Mouse (Mus musculus) right cerebral cortex, postnatal 14 days (tissue): ENCODE data around the gene Trabd2b.

Source experiments
- DNase-seq: peaks from one replicate; pipeline ENCODE4 v3.0.0; 2022

The Trabd2b gene

GRCm38 (mm10) chr4:114406355-114407101, at the start of gene Trabd2b:
Trabd2b (plus strand) TSS chr4:114406724.
- no peak for DNase-seq

GRCm38 (mm10) chr4:114357420-114357819, 49.1 kb upstream of the Trabd2b start:
- no peak for DNase-seq

DNA sequence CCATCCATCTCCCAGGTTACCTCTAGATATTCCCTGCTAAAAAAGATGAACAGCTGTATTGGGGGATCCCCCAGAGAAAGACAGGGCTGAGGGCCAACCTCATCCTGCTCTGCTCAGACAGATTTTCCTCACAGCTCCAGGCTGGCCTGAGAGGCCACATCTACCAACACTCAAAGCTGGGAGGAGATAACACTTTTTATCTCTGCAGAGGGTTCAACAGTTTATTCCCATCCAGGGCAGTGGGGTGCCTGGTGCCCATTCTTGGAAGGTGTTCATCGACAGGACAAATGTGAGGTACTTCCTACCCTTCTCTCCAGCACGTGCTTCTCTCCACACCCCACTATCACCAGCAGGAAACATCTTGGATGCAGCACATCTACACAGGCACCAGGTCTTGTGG, 47.6 kb upstream of the Trabd2b start:
- no peak for DNase-seq

GRCm38 (mm10) chr4:114359818-114360217, 46.7 kb upstream of the Trabd2b start:
- no peak for DNase-seq

GRCm38 (mm10) chr4:114361336-114361735, 45.2 kb upstream of the Trabd2b start:
- no peak for DNase-seq

DNA sequence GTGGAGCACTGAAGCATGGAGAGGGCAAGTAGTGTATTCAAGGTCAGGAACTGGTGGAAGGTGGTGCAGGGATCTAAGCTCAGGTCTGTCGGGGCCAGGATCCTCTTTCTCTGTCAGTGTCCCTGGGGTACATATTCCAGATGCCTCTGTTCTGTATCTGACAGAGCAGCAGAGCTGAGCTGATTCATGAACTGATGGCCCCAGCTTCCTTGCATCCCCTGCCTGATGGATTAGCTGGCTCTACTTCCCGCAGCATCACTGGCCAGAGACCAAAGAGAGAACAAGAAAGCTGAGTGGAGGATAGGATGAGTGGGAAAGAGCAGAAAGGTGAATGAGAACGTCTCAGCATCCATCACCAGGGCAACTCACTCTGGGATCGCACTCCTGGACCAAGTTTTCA, 41.5 kb upstream of the Trabd2b start:
- no peak for DNase-seq

- no peak for DNase-seq
Measured at GRCm38 (mm10) chr4:114365595-114365994, 40.9 kb upstream of the Trabd2b start.

DNA sequence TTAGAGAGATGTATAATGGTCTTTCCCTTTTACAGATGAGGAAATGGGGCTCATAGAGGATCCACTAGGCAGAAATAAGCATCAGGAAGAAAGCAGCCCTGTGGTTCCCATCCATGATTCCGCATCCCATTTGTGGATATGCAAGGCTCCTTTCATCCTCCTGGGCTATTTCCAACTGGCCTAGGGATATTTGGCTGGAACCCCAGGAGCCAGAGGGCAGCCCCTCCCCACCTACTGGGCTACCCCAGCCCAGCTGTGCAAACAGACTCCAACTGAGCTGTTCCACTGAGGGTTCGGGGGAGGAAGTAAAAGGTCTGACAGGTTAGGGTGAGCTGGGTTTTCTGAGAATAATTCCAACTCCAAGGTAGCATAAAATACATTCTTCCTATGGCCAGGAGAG, 39.5 kb upstream of the Trabd2b start:
- no peak for DNase-seq

DNA sequence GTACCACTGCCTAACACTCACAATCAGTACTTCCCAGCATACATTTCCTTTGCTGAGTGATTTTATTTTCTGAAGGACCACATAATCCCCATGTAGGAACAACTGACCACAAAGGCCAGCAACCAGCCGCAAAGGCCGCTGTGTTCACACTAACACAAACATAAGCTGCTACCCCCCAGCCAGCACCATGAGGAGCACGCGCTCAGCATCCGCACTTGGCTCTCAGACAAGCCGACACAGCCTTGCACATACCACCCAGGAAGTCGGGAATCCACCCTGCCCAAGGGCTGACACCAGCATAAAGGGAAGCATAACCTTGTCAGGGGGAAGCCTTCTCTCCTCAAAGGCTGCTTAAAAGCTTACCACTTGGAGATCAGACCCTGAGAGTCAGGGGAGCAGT, 38.7 kb upstream of the Trabd2b start:
- DNase-seq = no peak

GRCm38 (mm10) chr4:114369591-114369990, 36.9 kb upstream of the Trabd2b start:
- DNase-seq = no peak

DNA sequence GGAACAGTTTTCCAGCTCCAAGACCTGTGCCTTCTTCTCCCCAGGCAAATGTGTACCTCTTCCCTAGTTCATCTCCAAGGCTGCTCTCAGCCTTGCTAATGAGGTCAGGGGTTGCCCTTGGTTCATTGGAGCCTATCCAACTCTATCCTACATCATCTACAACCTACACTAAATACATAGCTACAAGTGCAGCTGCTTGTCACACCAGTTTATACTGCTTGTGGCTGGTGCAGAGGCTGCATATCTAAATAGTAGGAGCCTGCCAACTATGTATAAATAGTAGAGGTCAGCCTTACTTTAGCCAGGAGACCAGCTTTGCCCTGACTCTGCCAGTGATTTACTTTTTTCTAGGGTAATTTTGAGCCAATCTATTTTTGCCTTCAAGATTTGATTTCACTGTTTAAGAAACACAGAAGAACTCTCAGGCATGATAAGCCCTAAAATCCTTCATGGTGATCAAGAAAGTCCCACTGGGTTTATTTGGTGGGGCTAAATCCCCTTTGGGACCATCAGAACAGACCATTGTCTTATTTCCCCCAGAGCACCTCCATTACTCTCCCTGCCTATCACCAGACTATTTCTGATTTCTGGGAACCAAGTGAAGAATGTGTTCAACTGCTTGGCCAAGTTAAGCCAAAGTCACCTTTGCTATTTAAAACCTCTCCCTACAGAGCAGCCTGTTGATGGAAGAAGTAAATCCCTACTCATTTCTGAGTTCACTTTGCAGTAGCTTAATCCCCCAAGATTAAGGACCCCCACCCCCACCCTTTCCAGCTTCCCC, 35.4 kb upstream of the Trabd2b start:
- DNase-seq = no peak

GRCm38 (mm10) chr4:114372699-114373098, 33.8 kb upstream of the Trabd2b start:
- peak; percentile 9 for DNase-seq

DNA sequence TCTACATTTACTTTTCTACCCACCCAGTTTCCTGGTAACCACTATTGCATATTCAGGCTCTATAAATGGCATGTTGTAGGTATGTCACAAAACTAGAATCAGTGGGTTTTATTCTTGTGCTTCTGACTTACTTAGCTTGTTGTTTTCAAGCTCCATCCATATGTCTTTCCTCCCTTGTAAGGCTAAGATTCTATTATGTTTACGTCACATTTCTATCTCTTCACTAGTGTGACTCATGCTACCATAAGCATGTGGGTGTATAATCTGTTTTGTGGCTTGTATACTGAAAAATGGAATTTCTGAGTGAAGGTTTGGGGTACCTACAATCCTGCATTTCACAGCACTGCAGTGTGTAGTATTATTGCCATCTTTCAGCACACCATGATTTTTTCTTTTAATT, 32.2 kb upstream of the Trabd2b start:
- DNase-seq = no peak

DNA sequence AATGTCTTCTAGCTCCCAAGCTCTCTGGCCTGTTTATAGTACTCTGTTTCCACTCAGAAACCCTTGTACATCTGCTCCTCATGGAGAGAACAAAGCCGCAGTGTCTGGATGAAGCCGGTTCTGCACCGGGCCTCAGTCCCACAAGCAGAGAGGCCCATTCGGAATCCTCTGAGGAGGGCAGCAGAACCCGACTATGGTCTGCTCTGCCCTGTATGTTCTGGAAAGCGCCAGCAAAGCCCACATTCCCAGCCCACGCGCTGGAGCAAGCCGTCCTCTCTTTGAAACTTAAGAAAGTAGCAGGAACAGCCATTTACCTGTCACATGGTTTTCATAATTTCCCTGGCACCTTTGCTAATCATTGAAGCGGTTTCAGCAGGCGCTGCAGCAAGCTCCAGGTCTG, 29.0 kb upstream of the Trabd2b start:
- no peak for DNase-seq

GRCm38 (mm10) chr4:114378512-114378911, 28.0 kb upstream of the Trabd2b start:
- no peak for DNase-seq

DNA sequence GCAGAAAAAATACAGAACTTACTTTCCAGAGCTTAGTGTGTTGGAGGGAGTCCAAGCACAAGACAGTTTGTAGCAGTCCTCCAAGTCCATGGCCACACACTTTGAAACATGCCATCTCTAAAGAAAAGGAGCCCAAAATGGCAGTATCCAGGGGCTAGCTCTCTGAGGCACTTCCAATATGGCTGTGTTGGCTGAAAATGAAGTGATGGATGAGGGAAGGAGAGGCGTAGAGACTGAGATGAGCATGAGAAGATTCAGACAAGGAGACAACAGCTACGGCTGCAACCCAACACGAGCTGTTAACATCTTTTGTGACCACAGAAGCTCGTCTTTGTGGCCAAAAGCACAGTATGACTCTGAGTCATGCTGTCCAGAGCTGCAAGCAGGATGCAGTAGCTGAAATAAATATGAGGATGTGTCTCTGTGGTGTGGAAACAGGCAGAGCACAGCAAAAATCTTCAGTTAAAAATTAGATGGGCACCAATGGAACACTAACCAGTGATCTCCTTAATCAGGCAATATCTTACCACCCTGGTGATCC, 27.0 kb upstream of the Trabd2b start:
- no peak for DNase-seq

GRCm38 (mm10) chr4:114382627-114383026, 23.9 kb upstream of the Trabd2b start:
- DNase-seq = no peak

DNA sequence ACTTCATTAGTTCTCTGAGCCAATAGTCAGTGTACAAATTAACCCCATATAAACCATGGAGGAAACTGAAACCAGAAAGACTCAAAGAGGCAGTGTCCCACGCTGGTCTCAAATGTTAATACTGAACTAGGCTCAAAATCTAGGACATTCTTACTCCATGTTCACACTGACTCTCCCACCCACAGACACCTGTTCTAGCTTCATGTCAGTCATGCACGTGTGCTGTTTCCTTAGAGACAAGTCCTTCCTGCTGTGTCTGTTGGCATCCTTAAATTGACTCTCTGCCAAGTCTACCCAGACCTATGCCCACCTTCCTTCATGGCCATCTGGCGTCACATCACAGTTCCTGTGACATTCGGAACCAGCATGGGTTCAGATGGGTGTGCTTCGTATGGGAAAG, 21.3 kb upstream of the Trabd2b start:
- DNase-seq = no peak

DNA sequence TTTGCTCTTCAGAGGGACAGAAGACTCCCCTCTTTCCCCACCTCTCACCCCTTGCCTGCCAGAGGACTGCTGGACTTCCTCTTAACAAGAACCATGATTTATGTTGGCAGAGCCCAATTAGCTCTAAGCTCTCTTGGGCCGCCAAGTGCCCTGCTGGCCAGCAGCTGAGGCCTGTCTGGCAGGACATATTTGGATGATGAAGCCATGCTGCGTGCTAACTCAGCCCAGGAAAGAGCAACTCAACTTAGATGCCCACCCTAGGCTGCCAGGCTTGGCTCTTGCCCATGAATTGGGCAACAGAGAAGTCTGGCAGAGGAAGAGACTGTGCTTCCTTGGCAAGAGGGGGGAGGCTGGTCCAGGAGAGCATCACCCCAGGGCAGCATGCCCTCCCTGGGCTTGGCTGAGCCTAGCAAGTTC, 20.1 kb upstream of the Trabd2b start:
- peak; percentile 15 for DNase-seq

DNA sequence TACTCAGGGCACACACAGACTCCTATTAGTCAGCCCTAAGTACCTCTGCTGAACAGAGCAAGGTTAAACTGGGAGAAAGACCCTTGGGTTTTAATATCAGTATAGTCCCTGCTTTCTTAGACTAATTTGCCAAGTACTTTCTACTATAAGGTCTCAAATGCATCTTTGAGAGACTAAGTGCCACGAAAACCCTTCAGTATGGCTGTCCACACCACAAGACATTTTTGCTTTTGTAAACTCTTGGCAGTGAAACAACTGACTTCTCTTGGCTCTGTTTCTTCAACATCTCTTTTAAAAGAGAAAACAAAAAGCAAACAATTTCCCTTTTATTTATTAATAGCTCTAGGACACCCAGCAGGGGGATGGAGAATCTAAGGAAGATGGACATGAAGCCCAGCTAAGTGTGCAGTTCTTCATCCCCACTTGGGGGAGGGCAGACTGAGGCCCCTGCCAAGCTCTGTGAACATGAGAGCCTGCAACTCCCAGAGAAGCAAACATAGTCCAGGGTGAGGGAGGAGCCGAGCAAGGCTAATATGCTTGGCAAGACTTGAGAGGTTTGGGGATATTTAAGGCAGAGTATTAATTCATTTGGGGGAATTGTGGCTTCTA, 18.9 kb upstream of the Trabd2b start:
- DNase-seq = no peak

GRCm38 (mm10) chr4:114388306-114388705, 18.2 kb upstream of the Trabd2b start:
- DNase-seq = no peak

DNA sequence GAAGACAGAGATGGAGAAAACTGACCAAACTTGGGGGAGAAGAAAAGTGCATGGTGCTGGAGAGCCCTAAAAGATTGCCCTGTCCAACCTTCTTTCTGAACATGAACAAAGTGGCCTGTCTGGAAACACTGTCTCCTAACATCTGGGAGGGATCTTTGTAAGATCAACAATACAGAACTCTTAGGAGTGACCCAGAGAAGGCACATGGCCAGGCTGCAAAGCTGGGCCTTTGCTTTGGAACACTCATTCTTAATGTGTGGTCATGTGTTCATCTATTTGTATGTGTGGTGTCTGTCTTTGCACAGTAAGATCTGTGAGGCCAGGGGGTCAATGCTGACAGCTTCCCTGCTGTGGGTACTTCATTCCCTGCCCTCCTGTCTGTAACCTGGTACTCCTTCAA, 16.9 kb upstream of the Trabd2b start:
- DNase-seq = no peak

- DNase-seq = peak; percentile 26
Measured at GRCm38 (mm10) chr4:114397625-114398024, 8.9 kb upstream of the Trabd2b start.

GRCm38 (mm10) chr4:114399821-114400220, 6.7 kb upstream of the Trabd2b start:
- DNase-seq = no peak
